Mouse (Mus musculus): Measurements from ENCODE around the gene Smo.

Smo gene

GRCm38 (mm10) chr6:29776542-29777237 lies 41.4 kb downstream of the Smo start:
- DNase-seq (ENCODE audit: low spot score) = no peak

- DNase-seq (ENCODE audit: low spot score) = no peak
Observed at GRCm38 (mm10) chr6:29777238-29777555, 41.9 kb downstream of the Smo start.

- DNase-seq (ENCODE audit: low spot score) = no peak
Observed at GRCm38 (mm10) chr6:29780082-29780481, 44.8 kb downstream of the Smo start.

DNA sequence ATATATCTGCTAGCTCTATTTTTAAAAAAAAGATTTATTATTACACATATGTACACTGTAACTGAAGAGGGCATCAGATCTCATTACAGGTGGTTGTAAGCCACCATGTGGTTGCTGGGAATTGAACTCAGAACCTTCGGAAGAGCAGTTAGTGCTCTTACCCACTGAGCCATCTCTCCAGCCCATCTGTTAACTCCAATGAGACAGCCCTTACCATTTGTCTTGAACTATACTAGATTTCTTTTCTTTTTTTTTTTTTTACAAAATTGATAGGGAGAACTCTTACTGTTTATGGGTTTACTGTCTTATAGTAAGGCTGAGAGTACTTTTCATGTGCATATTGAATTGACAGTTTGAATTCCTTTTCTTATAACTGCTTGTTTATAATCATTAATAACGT lies 45.3 kb downstream of the Smo start:
- DNase-seq (ENCODE audit: low spot score) = no peak

GRCm38 (mm10) chr6:29782239-29782638 lies 46.9 kb downstream of the Smo start:
- DNase-seq (ENCODE audit: low spot score) = no peak

GRCm38 (mm10) chr6:29783960-29784359 lies 48.7 kb downstream of the Smo start:
- no peak for DNase-seq (ENCODE audit: low spot score)

- no peak for DNase-seq (ENCODE audit: low spot score)
Observed at GRCm38 (mm10) chr6:29784413-29785021, 49.2 kb downstream of the Smo start.

GRCm38 (mm10) chr6:29785759-29786158 lies 50.5 kb downstream of the Smo start:
- DNase-seq (ENCODE audit: low spot score) = no peak

DNA sequence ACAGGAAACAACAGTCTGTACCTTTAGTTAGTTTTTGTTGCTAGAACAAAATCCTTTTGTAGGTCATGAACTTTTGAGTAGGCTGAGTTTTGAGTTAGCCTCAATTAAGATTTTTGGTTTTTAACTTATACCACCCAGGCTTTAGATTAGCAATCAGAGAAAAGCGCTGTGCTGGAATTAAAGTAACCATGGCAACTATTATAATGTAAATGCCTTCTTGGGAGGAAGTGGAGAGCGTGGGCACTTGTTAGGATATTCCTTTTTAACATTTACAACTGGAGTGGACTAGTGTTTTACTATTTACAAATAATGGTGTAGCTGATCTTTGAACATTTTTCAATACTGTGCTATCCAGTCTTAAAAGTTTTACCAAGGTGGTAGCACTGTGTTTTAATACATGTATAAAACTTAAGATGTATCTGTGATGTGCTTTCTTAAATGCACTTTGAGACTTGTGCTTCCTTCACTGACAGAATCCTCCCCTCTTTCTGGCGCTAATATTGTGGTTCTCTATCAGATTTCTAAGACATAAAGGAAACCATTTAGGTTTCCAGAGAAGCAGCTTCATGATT lies 53.6 kb downstream of the Smo start:
- DNase-seq (ENCODE audit: low spot score) = no peak

DNA sequence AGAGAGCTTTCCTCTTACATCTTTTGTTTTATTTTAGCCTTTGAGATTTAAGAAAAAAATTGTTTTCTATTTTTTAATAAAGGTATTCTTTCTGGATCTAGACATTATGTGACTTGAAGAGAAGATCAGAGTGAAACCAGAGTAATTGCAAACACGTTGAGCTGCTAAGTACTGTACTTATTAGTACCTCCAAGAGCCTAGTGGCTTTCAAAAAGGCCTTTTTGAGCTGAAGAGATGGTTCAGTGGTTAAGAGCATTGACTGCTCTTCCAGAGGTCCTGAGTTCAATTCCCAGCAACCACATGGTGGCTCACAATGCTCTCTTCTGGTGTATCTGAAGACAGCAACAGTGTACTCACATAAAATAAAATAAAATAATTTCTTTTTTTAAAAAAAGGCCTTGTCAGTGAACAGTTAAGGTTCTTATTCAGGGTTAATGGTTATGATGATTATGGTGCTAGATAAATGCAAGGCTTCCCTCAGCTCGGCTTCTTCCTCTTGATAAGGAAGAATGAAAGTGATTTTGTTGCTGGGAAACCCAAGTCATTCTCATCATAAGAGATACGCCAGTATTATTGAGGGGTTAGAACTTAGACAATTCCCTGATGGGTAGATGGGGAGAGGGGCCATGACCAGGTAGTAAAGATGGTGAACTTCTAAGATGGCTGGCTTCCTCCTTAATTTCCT lies 54.9 kb downstream of the Smo start:
- DNase-seq (ENCODE audit: low spot score) = no peak

DNA sequence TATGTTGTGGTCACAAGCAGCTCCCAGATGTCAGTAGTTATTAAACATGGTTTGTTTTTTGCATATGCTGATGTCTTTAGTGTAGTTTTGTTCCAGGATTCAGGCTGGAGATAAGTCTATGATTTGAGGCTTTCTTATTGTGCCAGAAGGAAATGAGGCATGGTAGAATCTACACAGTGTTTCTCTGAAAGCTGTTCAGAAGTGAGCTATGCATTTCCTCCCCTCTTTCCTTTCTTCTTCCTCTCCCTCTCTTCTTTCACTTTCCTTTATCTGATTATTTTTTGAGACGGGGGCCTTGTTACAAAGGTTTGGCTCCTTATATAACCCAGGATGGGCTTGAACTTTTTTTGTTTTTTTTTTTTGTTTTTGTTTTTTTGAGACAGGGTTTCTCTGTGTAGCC lies 58.2 kb downstream of the Smo start:
- no peak for DNase-seq (ENCODE audit: low spot score)

GRCm38 (mm10) chr6:29794582-29794981 lies 59.3 kb downstream of the Smo start:
- DNase-seq (ENCODE audit: low spot score) = no peak

GRCm38 (mm10) chr6:29802979-29803378 lies 67.7 kb downstream of the Smo start:
- no peak for DNase-seq (ENCODE audit: low spot score)

DNA sequence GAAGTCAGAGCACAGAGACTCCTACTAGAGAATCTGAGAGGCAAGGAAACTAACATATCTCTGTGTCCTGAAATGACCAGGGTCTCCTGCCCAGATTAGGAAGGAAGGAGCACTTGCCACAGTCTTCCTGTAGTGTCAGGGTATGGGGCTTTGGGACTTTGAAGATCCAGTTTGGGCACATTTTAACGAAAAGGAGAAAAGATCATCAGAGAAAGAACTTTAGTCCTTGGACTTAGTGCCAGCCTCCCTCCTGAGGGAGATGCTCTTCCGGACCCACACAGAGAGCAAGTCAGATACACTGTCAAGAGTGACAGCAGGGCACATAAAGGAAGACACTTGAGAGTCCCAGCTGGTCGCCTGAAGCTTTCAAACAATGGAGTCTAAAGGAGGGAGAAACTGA lies 68.7 kb downstream of the Smo start:
- no peak for DNase-seq (ENCODE audit: low spot score)

GRCm38 (mm10) chr6:29805381-29805780 lies 70.1 kb downstream of the Smo start:
- DNase-seq (ENCODE audit: low spot score) = no peak
